Mouse (Mus musculus): ENCODE measurements around the gene Ccin.

DNA sequence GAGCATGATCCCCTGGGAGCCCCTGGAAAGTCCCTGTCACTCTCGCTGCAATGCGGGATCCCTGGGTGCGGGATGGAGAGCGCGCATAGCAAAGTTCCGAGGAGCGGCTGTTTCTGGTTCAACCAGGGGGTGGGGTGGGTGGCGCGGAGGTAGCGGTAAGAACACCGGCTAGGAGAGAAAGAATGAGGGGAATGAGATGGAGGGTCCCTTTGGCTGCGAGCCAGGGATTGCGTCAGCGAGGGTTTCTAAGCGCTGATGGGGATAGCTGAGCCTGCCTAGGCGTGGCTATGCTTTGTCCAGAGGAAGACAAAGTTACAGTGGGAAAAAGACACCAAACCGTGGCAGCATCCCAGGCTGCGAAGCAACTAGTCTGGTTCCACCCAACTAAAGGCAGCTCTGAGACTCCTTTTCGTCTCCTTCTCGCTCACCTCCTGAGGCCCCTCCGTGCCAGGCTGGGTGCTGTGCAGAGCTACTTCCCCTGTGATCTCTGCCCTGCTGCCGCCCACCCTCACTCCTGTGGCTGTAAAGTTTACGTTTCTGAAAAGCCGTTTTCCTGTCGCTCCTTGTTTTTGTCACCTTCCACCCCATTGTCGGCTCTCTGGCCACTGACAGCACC lies 25.3 kb upstream of the Ccin start:
- TF ChIP-seq CTCF (IDR thresholded peaks at IDR 0.05) = no peak; the same call in 1 of the 2 replicates
- TF ChIP-seq EP300 (IDR thresholded peaks at IDR 0.05) = no peak
